Mouse (Mus musculus) right cerebral cortex, postnatal 4 days (tissue): ENCODE results near the gene Slc45a1.
"Not testable (repeated sequence)": the region's sequence is repeated elsewhere in the genome, so short reads cannot be mapped to it uniquely, and the experiment has no call there.

ENCODE experiments used
- DNase-seq: peaks from one replicate; pipeline ENCODE4 v3.0.0-alpha.2; 2022

Gene Slc45a1

GRCm38 (mm10) chr4:150601489-150601888 lies 50.5 kb downstream of the Slc45a1 start:
- no peak for DNase-seq

GRCm38 (mm10) chr4:150600503-150600902 lies 51.5 kb downstream of the Slc45a1 start:
- DNase-seq, result not testable (repeated sequence)

GRCm38 (mm10) chr4:150599119-150599992 lies 52.6 kb downstream of the Slc45a1 start:
- no peak for DNase-seq

GRCm38 (mm10) chr4:150598686-150599085 lies 53.3 kb downstream of the Slc45a1 start:
- no peak for DNase-seq

- DNase-seq, result no peak
These were observed 56.0 kb downstream of the Slc45a1 start for GRCm38 (mm10) chr4:150595991-150596390.

- no peak for DNase-seq
These were observed 56.9 kb downstream of the Slc45a1 start for GRCm38 (mm10) chr4:150595071-150595470.

- no peak for DNase-seq
These were observed 57.6 kb downstream of the Slc45a1 start for GRCm38 (mm10) chr4:150594298-150594829.

- DNase-seq, result no peak
These were observed 58.3 kb downstream of the Slc45a1 start for GRCm38 (mm10) chr4:150593473-150594217.

- no peak for DNase-seq
These were observed 59.9 kb downstream of the Slc45a1 start for GRCm38 (mm10) chr4:150592087-150592486.

- no peak for DNase-seq
These were observed 60.4 kb downstream of the Slc45a1 start for GRCm38 (mm10) chr4:150591602-150592001.

GRCm38 (mm10) chr4:150590621-150591282 lies 61.2 kb downstream of the Slc45a1 start:
- DNase-seq, result no peak

GRCm38 (mm10) chr4:150588300-150588621 lies 63.7 kb downstream of the Slc45a1 start:
- DNase-seq, result no peak

GRCm38 (mm10) chr4:150587597-150588299 lies 64.2 kb downstream of the Slc45a1 start:
- no peak for DNase-seq

- DNase-seq, result no peak
These were observed 65.7 kb downstream of the Slc45a1 start for GRCm38 (mm10) chr4:150586275-150586674.

- DNase-seq, result no peak
These were observed 66.2 kb downstream of the Slc45a1 start for GRCm38 (mm10) chr4:150585800-150586199.

- DNase-seq, result no peak
These were observed 68.2 kb downstream of the Slc45a1 start for GRCm38 (mm10) chr4:150583777-150584135.

- peak; percentile 34 for DNase-seq
These were observed 68.8 kb downstream of the Slc45a1 start for GRCm38 (mm10) chr4:150582966-150583776.

GRCm38 (mm10) chr4:150581931-150582723 lies 69.8 kb downstream of the Slc45a1 start:
- DNase-seq, result no peak
